Mouse (Mus musculus) lung, embryonic 14.5 days (tissue): Measurements from ENCODE around the gene 1700012B07Rik. TPM values are rescaled to one million over a fixed set of nuclear protein-coding genes. Genes with fewer than 3 reads are reported as not detected.

ENCODE experiments used
- ATAC-seq: fragments of 200-750 bp; cut with Nextera tagmentation; 2 replicates; pipeline ENCODE4 v1.8.0; 2017; ENCODE audit warnings: mild to moderate bottlenecking, moderate TSS enrichment, moderate library complexity; ENCODE audit not compliant: insufficient read depth
- DNase-seq: peaks from one replicate; pipeline ENCODE4 v3.0.0-alpha.2; 2015
- H3K27ac ChIP-seq: fragments of 300-500 bp; sonication (generic); 2 replicates; pipeline ENCODE4 v1.5.1; 2014; ENCODE audit warnings: low read depth, mild to moderate bottlenecking, moderate library complexity
- H3K27me3 ChIP-seq: fragments of 300-500 bp; sonication (generic); 2 replicates; pipeline ENCODE4 v1.6.1; 2014; ENCODE audit warnings: low read length, control low read depth; ENCODE audit not compliant: insufficient read depth
- H3K36me3 ChIP-seq: fragments of 300-500 bp; sonication (generic); 2 replicates; pipeline ENCODE4 v1.6.1; 2014; ENCODE audit warnings: control low read depth; ENCODE audit not compliant: insufficient read depth
- H3K4me1 ChIP-seq: fragments of 300-500 bp; sonication (generic); 2 replicates; pipeline ENCODE4 v1.6.1; 2014; ENCODE audit warnings: antibody characterized with exemption, control low read depth; ENCODE audit not compliant: insufficient read depth
- H3K4me2 ChIP-seq: fragments of 300-500 bp; sonication (generic); 2 replicates; pipeline ENCODE4 v1.6.1; 2014; ENCODE audit warnings: mild to moderate bottlenecking
- H3K4me3 ChIP-seq: fragments of 300-500 bp; sonication (generic); 2 replicates; pipeline ENCODE4 v1.5.1; 2014; ENCODE audit warnings: low read depth, low read length
- H3K9ac ChIP-seq: fragments of 300-500 bp; sonication (generic); 2 replicates; pipeline ENCODE4 v1.6.1; 2014
- H3K9me3 ChIP-seq: fragments of 300-500 bp; sonication (generic); 2 replicates; pipeline ENCODE4 v1.6.1; 2016; ENCODE audit warnings: low read depth, low read length, control low read depth
- CTCF ChIP-seq: IDR thresholded peaks from 2 replicates; pipeline ENCODE4 v1.5.1; 2016; ENCODE audit warnings: antibody characterized with exemption, low read depth
- WGBS: fragments of 180-500 bp; shearing (Covaris S2); extraction: QIAGEN DNeasy Blood & Tissue Kit; methylation state at CpG from one replicate; pipeline ENCODE4 v1.1.7; 2014; 5-methylcytosine and 5-hydroxymethylcytosine counted together
- polyA plus RNA-seq: library from polyadenylated mRNA; unstranded; fragments of >200 nt; fragmentation: Nextera tagmentation; extraction: Ambion mirVana; gene quantifications from 2 replicates; pipeline ENCODE4 v1.2.1, GENCODE M21; 2014

The 1700012B07Rik gene
- polyA plus RNA-seq, 1 experiment from 2014 or later, result not detected

DNA sequence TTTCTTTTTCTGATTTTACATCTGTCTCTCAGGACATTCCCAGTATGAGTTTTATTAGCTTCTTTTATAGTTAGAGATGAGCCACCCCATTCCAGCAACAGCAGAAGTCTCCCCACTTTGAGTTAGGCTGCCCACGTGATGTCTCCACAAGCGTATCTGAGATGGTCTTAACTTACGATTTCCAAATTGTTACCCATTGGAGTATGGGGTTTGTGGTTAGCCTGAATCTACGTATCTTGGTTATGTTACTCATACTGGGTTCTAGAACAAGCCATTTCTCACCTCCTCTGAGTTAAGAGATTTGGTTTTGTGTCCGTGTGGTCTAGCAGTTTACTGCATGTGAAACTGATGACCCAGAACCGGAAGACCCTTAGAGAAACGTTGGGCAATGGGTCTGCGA lies 37.6 kb downstream of the 1700012B07Rik start:
- no peak overlapping the region for H3K4me2 ChIP-seq
- no peaks in the 10 kb centered on the region for H3K4me1 ChIP-seq
- ATAC-seq (no peak), DNase-seq (no peak)
- WGBS, result 85% methylated on average over 8 of the region's 8 CpGs
- no peaks in the 10 kb centered on the region for H3K9me3 ChIP-seq
- TF ChIP-seq CTCF, result no peak
- H3K27me3 ChIP-seq, result no peaks in the 10 kb centered on the region
- H3K9ac ChIP-seq, result no peak overlapping the region
- no peak overlapping the region for H3K4me3 ChIP-seq
- no peak overlapping the region for H3K27ac ChIP-seq
- H3K36me3 ChIP-seq, result no peaks in the 10 kb centered on the region

DNA sequence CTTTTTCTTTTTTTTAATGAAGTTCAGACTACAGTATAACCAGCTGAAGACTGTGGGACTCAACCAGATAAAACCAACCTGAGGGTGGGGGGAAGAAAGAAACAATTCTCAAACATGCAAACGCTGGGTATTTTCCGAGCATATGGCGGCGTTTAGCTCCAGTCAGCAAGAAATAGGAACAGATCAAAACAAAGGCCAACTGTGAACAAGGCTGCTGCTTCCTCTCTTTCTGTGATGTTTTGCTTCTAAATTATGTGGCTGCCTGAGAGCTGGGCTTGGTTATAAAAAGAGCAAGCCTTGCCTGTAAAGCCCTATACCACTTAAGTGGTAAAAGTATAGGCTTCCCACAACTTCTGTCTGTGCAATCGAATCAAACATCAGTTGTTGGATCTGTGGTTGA lies 42.5 kb downstream of the 1700012B07Rik start:
- no peaks in the 10 kb centered on the region for H3K9me3 ChIP-seq
- no peaks in the 10 kb centered on the region for H3K27me3 ChIP-seq
- no peak for TF ChIP-seq CTCF
- no peak overlapping the region for H3K27ac ChIP-seq
- H3K9ac ChIP-seq, result no peak overlapping the region
- ATAC-seq (no peak), DNase-seq (no peak)
- H3K4me2 ChIP-seq, result no peak overlapping the region
- H3K36me3 ChIP-seq, result no peaks in the 10 kb centered on the region
- WGBS, result 80% methylated on average over 5 of the region's 5 CpGs
- H3K4me1 ChIP-seq, result no peaks in the 10 kb centered on the region
- H3K4me3 ChIP-seq, result no peak overlapping the region

DNA sequence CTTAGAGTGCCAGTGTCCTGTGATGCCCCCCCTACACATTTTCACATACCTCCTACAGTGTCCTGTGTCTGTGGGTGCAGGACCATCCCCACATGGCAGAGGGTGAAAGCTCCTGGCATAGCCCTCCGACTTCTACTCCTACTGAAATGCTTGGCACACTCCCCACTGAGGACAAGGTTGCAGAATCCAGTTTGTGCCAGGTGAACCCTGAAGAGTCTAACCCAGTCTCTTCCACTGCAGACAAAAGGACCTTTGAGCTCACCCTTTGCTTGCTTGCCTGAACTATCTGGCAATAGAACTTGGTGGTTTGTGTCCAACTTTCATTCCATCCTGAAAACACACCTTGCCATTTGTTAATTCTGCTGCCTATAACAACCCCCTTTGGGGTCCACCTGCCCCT lies 56.5 kb downstream of the 1700012B07Rik start:
- no peaks in the 10 kb centered on the region for H3K27me3 ChIP-seq
- no peak for TF ChIP-seq CTCF
- 76% methylated on average over 1 of the region's 1 CpGs for whole genome bisulfite sequencing
- H3K4me1 ChIP-seq, result no peaks in the 10 kb centered on the region
- DNase-seq (no peak), ATAC-seq (no peak)
- H3K4me2 ChIP-seq, result no peak overlapping the region
- H3K36me3 ChIP-seq, result no peaks in the 10 kb centered on the region
- H3K9me3 ChIP-seq, result 0 out of 2 replicates have a peak, but pooled peaks cover 3% of the 10 kb centered on the region
- no peak overlapping the region for H3K9ac ChIP-seq
- H3K27ac ChIP-seq, result no peak overlapping the region
- no peak overlapping the region for H3K4me3 ChIP-seq

DNA sequence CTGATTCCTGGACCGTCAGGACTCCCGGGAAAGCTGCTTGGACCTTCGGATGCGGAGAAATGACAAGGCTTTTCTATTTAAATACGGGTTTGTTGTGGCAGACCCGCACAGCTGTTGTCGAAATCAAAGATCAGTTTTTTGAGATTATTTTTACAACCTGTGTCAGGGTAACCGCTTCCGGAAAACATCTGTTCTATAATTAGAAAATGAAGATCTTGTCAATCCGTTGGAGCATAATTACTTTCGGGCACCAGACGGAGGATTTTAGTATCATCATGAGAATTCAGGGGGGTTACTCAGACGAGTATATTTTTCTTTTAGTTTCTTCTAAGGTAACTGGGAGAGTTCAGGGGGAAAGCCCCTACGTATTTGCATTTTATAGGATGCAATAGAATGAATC lies 57.7 kb downstream of the 1700012B07Rik start:
- 68% methylated on average over 14 of the region's 14 CpGs for WGBS
- no peak overlapping the region for H3K9ac ChIP-seq
- ATAC-seq, result no peak

DNA sequence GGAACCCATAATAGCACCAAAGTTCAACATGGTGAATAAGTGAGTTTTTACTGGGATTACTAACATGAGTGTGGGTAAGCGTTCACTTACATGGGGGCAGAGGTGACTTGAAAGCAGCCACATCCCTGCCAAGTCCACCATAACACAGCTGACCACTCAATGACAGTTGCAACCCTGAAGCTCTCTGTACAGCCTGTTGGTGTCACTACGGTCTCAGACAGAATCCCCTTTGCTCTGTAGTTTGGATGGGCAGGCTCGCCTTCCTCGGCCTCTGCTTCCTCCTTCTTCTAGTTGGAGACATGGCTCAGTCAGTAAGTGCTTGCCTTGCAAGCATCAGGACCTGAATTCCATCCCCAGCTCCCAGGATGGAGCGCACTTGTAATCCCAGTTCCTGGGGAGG lies 58.8 kb downstream of the 1700012B07Rik start:
- Histone ChIP-seq H3K4me1 (no peaks in the 10 kb centered on the region), H3K27ac (no peak overlapping the region), H3K4me3 (no peak overlapping the region), H3K36me3 (no peaks in the 10 kb centered on the region), H3K9me3 (no peaks in the 10 kb centered on the region), H3K9ac (no peak overlapping the region), H3K4me2 (no peak overlapping the region), H3K27me3 (no peaks in the 10 kb centered on the region)
- no peak for ATAC-seq
- peak; percentile 24; the same call in 1 of the 2 replicates for TF ChIP-seq CTCF
- DNase-seq, result peak; percentile 41
- 62% methylated on average over 5 of the region's 5 CpGs for WGBS

More for the DNA sequence above, 57.7 kb downstream of the 1700012B07Rik start:
- Histone ChIP-seq H3K4me1 (no peaks in the 10 kb centered on the region), H3K4me3 (no peak overlapping the region), H3K9me3 (0 out of 2 replicates have a peak, but pooled peaks cover 3% of the 10 kb centered on the region), H3K27me3 (no peaks in the 10 kb centered on the region), H3K27ac (no peak overlapping the region), H3K36me3 (no peaks in the 10 kb centered on the region), H3K4me2 (no peak overlapping the region)
- no peak for TF ChIP-seq CTCF
- DNase-seq, result no peak

GRCm38 (mm10) chr11:109760063-109760462 lies 67.8 kb downstream of the 1700012B07Rik start:
- DNase-seq (peak; percentile 28), ATAC-seq (no peak; the same call in 1 of the 2 replicates)
- Histone ChIP-seq H3K27me3 (no peaks in the 10 kb centered on the region), H3K9me3 (no peaks in the 10 kb centered on the region), H3K4me3 (no peak overlapping the region), H3K4me1 (peaks cover 6% of the 10 kb centered on the region; the same call in 1 of the 2 replicates), H3K9ac (no peak overlapping the region), H3K36me3 (no peaks in the 10 kb centered on the region), H3K27ac (no peak overlapping the region), H3K4me2 (no peak overlapping the region)
- 70% methylated on average over 7 of the region's 7 CpGs for WGBS
- TF ChIP-seq CTCF, result no peak

DNA sequence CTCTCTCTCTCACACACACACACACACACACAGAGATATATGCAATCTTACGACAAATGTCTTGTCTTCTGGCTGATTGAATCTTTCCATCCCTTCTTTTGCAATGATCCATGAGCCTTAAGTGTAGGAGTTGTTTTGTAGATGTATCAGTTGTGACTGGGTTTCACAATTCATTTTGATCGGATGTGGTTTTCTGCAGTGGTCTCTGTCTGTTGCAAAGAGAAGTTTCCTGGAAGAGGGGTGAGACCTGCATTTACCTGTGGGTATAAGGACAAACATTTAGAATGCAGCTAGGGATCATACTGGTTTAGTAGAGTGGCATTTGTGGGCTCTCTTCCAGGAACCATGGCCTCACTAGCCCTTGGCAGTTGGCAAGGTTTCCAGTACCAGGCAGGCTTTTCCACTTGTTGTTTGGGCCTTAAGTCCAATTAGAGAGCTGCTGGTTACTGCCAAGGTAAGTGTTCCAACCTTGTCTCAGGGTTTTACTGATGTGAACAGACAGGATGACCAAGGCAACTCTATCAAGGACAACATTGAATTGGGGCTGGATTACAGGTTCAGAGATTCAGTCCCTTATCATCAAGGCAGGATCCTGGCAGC lies 69.1 kb downstream of the 1700012B07Rik start:
- ATAC-seq (no peak), DNase-seq (no peak)

More for the DNA sequence above, 69.1 kb downstream of the 1700012B07Rik start:
- H3K9ac ChIP-seq, result no peak overlapping the region
- no peak overlapping the region for H3K4me3 ChIP-seq
- H3K27me3 ChIP-seq, result no peaks in the 10 kb centered on the region
- H3K27ac ChIP-seq, result no peak overlapping the region
- H3K36me3 ChIP-seq, result no peaks in the 10 kb centered on the region
- H3K4me1 ChIP-seq, result peaks cover 6% of the 10 kb centered on the region; the same call in 1 of the 2 replicates
- no peak for TF ChIP-seq CTCF
- WGBS, result 89% methylated on average over 2 of the region's 2 CpGs
- H3K4me2 ChIP-seq, result no peak overlapping the region
- no peaks in the 10 kb centered on the region for H3K9me3 ChIP-seq
